Mouse (Mus musculus) testis, adult 2 months (tissue): ENCODE data around the gene Smc2.

Experiments
- CTCF ChIP-seq: fragments of 200-500 bp; IDR thresholded peaks from 2 replicates; pipeline ENCODE4 v1.5.1; 2012; ENCODE audit warnings: low read depth, mild to moderate bottlenecking, inconsistent platforms, low read length, moderate library complexity; ENCODE audit not compliant: control insufficient read depth, insufficient read depth, insufficient replicate concordance
- POLR2A ChIP-seq: fragments of 200-500 bp; IDR thresholded peaks from 2 replicates; pipeline ENCODE4 v1.6.1; 2012; ENCODE audit warnings: low read depth, mild to moderate bottlenecking, inconsistent platforms, low read length, moderate library complexity; ENCODE audit not compliant: control insufficient read depth

- TF ChIP-seq CTCF (no peak), POLR2A (no peak)
Measured at GRCm38 (mm10) chr4:52517580-52517979, 78.5 kb downstream of the Smc2 start.
